Mouse (Mus musculus) c-Kit-positive CD71-positive TER-119-negative erythroid progenitor cells, embryonic 14.5 days (primary cell): ENCODE results near the gene Sergef.

ENCODE experiments used
- DNase-seq: peaks from one replicate; pipeline ENCODE4 v3.0.0-alpha.2; 2013; ENCODE audit warnings: low read depth

Sergef gene

GRCm38 (mm10) chr7:46575897-46576296 lies 63.7 kb downstream of the Sergef start:
- DNase-seq = no peak

GRCm38 (mm10) chr7:46572803-46573594 lies 66.6 kb downstream of the Sergef start:
- no peak for DNase-seq

- DNase-seq = peak; percentile 17
Measured at GRCm38 (mm10) chr7:46569509-46569908, 70.1 kb downstream of the Sergef start.

GRCm38 (mm10) chr7:46566318-46567007 lies 73.1 kb downstream of the Sergef start:
- no peak for DNase-seq

- no peak for DNase-seq
Measured at GRCm38 (mm10) chr7:46565374-46565773, 74.2 kb downstream of the Sergef start.

- no peak for DNase-seq
Measured at GRCm38 (mm10) chr7:46563801-46564200, 75.8 kb downstream of the Sergef start.

- DNase-seq = no peak
Measured at GRCm38 (mm10) chr7:46560061-46560460, 79.5 kb downstream of the Sergef start.

- DNase-seq = no peak
Measured at GRCm38 (mm10) chr7:46559643-46560042, 80.0 kb downstream of the Sergef start.

- DNase-seq = no peak
Measured at GRCm38 (mm10) chr7:46559006-46559405, 80.6 kb downstream of the Sergef start.

GRCm38 (mm10) chr7:46557996-46558395 lies 81.6 kb downstream of the Sergef start:
- DNase-seq = no peak

- no peak for DNase-seq
Measured at GRCm38 (mm10) chr7:46557387-46557786, 82.2 kb downstream of the Sergef start.

- no peak for DNase-seq
Measured at GRCm38 (mm10) chr7:46556358-46557118, 83.1 kb downstream of the Sergef start.

GRCm38 (mm10) chr7:46555731-46556130 lies 83.9 kb downstream of the Sergef start:
- no peak for DNase-seq

GRCm38 (mm10) chr7:46554855-46555254 lies 84.8 kb downstream of the Sergef start:
- DNase-seq = no peak

- DNase-seq = no peak
Measured at GRCm38 (mm10) chr7:46554003-46554402, 85.6 kb downstream of the Sergef start.

GRCm38 (mm10) chr7:46551935-46552752 lies 87.5 kb downstream of the Sergef start:
- DNase-seq = no peak

GRCm38 (mm10) chr7:46551173-46551572 lies 88.4 kb downstream of the Sergef start:
- no peak for DNase-seq

- DNase-seq = no peak
Measured at GRCm38 (mm10) chr7:46548124-46548523, 91.5 kb downstream of the Sergef start.

GRCm38 (mm10) chr7:46547642-46548041 lies 92.0 kb downstream of the Sergef start:
- no peak for DNase-seq

GRCm38 (mm10) chr7:46546539-46546938 lies 93.1 kb downstream of the Sergef start:
- DNase-seq = peak; percentile 23

GRCm38 (mm10) chr7:46544195-46544641 lies 95.4 kb downstream of the Sergef start:
- DNase-seq = no peak

GRCm38 (mm10) chr7:46542117-46542516 lies 97.5 kb downstream of the Sergef start:
- DNase-seq = no peak
